Mouse (Mus musculus) E14TG2a.4 (cell line): Measurements from ENCODE around the gene Arhgap1.

Experiments used
- CTCF ChIP-seq: conservative IDR thresholded peaks from 2 replicates; pipeline ENCODE4 v1.5.1; 2014; ENCODE audit warnings: low read length
- NANOG ChIP-seq: IDR thresholded peaks from 2 replicates; pipeline ENCODE4 v1.6.1; 2014; ENCODE audit warnings: borderline replicate concordance, low read length, mixed read lengths
- POU5F1 ChIP-seq: IDR thresholded peaks from 2 replicates; pipeline ENCODE4 v1.6.1; 2014; ENCODE audit warnings: low read length, borderline replicate concordance

- TF ChIP-seq NANOG: no peak; the same call in 1 of the 2 replicates
- no peak for TF ChIP-seq CTCF
- no peak for TF ChIP-seq POU5F1
These were observed 56.8 kb downstream of the Arhgap1 start for GRCm38 (mm10) chr2:91706456-91706855.
